Mouse (Mus musculus): ENCODE data around the gene Ssxb1. TPM values are rescaled to one million over a fixed set of nuclear protein-coding genes. Genes with fewer than 3 reads are reported as not detected.

The Ssxb1 gene
- not detected in 2 replicates for polyA plus RNA-seq (2015; fragmentation: Nextera tagmentation; extraction: Ambion mirVana)

DNA sequence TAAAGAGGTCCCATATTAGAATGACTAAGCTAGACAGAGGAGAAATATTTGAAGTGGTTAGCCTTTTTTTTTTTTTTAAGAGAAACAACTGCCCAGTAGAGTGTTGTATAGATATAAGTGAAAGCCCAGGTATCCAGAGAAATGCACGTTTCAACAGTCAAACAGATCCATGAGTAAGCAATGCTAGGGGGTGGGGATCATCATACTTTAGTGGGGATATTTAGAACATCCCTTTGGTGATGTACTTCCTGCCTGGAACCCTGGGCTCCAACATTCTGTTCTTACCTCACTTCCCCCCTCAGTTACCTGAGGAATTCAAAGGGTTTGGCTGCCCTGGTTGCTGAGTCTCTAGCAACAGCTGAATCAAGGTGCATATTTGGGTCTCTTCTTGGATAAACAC is at the start of gene Ssxb1:
Gene Ssxb1, plus strand, starts transcription at position 301 of the 400 bp plus-strand sequence.

GRCm38 (mm10) chrX:8366678-8367077 is 46.4 kb upstream of the Ssxb1 start, which contains the start of gene Ssxb9:
Ssxb9 (plus strand) TSS chrX:8366978.

GRCm38 (mm10) chrX:8461626-8462025 is 48.5 kb downstream of the Ssxb1 start, which contains the start of gene Ssxb2:
Ssxb2 (minus strand) TSS chrX:8461726.

Other genes with a start within 250 kb of the Ssxb1 start
- 7.1 and 7.2 TPM in 2 replicates for gene Tbc1d25, start 237.1 kb upstream of the Ssxb1 start, polyA plus RNA-seq (2015; fragmentation: Nextera tagmentation; extraction: Ambion mirVana)
- 37.5 and 39.9 TPM in 2 replicates for gene Ebp, start 219.8 kb upstream of the Ssxb1 start, polyA plus RNA-seq (2015; fragmentation: Nextera tagmentation; extraction: Ambion mirVana)
- 17.8 and 20.1 TPM in 2 replicates for gene Porcn, start 206.8 kb upstream of the Ssxb1 start, polyA plus RNA-seq (2015; fragmentation: Nextera tagmentation; extraction: Ambion mirVana)
- 20.0 and 21.2 TPM in 2 replicates for gene Ftsj1, start 160.9 kb upstream of the Ssxb1 start, polyA plus RNA-seq (2015; fragmentation: Nextera tagmentation; extraction: Ambion mirVana)
- gene Slc38a5, start 142.2 kb upstream of the Ssxb1 start, polyA plus RNA-seq (2015; fragmentation: Nextera tagmentation; extraction: Ambion mirVana), result 3.0 and 3.7 TPM in 2 replicates
- gene Ssxb10, start 85.9 kb upstream of the Ssxb1 start, polyA plus RNA-seq (2015; fragmentation: Nextera tagmentation; extraction: Ambion mirVana), result not detected in 2 replicates
- gene Ssxb9, start 46.3 kb upstream of the Ssxb1 start, polyA plus RNA-seq (2015; fragmentation: Nextera tagmentation; extraction: Ambion mirVana), result not detected in 2 replicates
- not detected in 2 replicates for gene Ssxb2, start 48.4 kb downstream of the Ssxb1 start, polyA plus RNA-seq (2015; fragmentation: Nextera tagmentation; extraction: Ambion mirVana)
- not detected in 2 replicates for gene Gm14459, start 111.6 kb downstream of the Ssxb1 start, polyA plus RNA-seq (2015; fragmentation: Nextera tagmentation; extraction: Ambion mirVana)
- not detected in 2 replicates for gene Ssxb6, start 134.9 kb downstream of the Ssxb1 start, polyA plus RNA-seq (2015; fragmentation: Nextera tagmentation; extraction: Ambion mirVana)
- gene Ssxb3, start 178.5 kb downstream of the Ssxb1 start, polyA plus RNA-seq (2015; fragmentation: Nextera tagmentation; extraction: Ambion mirVana), result not detected in 2 replicates

Measured in urinary bladder, postnatal 0 days (tissue).